Mouse (Mus musculus) layer of hippocampus, postnatal 36 days (tissue): ENCODE measurements at regions not wholly inside any gene's neighbourhood (a gene's known extent, or its start where the extent isn't known, plus 50 kb on each side); places are given as distances from the start of the nearest gene placed in this dataset.

Experiments used
- DNase-seq, 2 experiments: peaks; one replicate each; pipeline ENCODE4 v3.0.0; 2022

DNA sequence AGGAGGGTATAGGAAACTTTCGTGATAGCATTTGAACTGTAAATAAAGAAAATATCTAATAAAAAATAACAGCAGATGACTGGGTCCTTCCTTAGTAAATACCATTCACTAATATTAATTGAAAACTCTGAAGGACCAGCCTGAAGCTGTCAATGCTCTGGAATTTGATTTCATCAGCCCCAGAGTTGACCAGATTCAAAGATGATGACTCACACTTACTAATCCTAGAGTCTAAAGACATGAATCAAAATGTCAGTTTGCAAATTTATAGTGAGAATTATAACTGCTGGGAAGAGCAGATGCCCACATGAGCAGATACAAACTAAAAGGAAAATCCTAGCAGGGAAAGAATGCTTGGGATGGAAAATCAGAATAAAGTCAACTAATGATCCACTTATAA is 77.8 kb upstream of the Tac1 start:
- no peak for DNase-seq

DNA sequence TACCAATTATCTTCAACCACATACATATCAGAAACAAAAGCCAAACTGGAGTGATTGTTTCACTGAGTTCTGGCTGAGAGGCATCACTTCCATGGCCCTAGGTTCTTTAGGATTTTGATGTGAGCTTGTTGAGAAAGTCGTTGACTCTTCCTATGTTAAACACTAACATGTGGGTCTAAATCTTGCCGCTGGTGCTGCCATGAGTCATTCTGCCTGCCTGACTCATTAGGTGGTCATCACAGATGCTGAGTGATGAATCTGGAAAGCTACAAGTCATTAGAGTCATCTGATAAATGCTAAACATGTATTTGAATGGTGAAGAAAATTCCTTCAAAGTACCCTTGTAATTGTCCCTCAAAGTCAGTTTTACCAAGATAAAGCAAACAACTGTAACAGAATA is 60.4 kb upstream of the Tac1 start:
- DNase-seq, result no peak

DNA sequence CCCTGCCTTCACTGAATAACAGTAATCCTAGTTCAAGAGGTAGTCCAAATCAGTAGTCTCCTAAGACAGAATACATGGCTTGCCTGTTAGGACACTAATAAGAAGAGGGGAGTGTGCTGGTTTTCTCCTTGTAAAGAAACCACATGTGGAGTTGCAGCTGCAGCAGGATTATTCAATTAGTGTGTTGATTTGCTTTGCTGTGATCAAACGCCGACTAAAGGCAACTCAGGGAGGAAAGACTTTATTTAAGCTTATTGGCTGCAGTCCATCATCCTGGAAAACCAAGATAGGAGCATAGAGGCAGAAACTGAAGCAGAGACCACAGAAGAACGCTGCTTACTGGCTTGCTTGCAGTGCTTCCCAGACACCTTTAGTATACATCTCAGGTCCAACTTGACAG is 57.9 kb upstream of the Tac1 start:
- no peak for DNase-seq
